ENCODE assay signal across 8 mouse cellular contexts in genomic region chr1:106072071-106072440, GRCm38 (mm10).
DNase-seq lines count a peak whose midpoint lies in the region; ATAC-seq lines count a peak whose summit lies in the region.

No protein-coding gene starts in this region.

- no peaks in the 10 kb centered on the region for H3K36me3 ChIP-seq in kidney, embryonic 15.5 days
- no peaks in the 10 kb centered on the region for H3K36me3 ChIP-seq in forebrain, embryonic 16.5 days (ENCODE audit: control insufficient read depth, insufficient read depth)

- H3K9me3 ChIP-seq in kidney, embryonic 15.5 days (replicated peaks): no peaks in the 10 kb centered on the region
- no peaks in the 10 kb centered on the region for H3K9me3 ChIP-seq in forebrain, embryonic 16.5 days (ENCODE audit: control insufficient read depth, low read length)

- no peak overlapping the region for H3K4me3 ChIP-seq in kidney, embryonic 15.5 days (replicated peaks)
- peak overlapping the region; percentile 13; the same call in 1 of the 2 replicates for H3K4me3 ChIP-seq in forebrain, embryonic 16.5 days (replicated peaks; ENCODE audit: low read length)

- WGBS in kidney, embryonic 15.5 days: 5% methylated on average over 10 of the region's 10 CpGs
- WGBS in forebrain, embryonic 16.5 days: under 1% methylated on average over 10 of the region's 10 CpGs

- peak overlapping the region; percentile 32 for H3K4me2 ChIP-seq in kidney, embryonic 15.5 days
- H3K4me2 ChIP-seq in forebrain, embryonic 16.5 days (ENCODE audit: low read length): peak overlapping the region; percentile 46

- peaks cover 8% of the 10 kb centered on the region for H3K4me1 ChIP-seq in kidney, embryonic 15.5 days
- H3K4me1 ChIP-seq in forebrain, embryonic 16.5 days (replicated peaks; ENCODE audit: control insufficient read depth, insufficient read depth, low read length): peaks cover 9% of the 10 kb centered on the region

- H3K27ac ChIP-seq in kidney, embryonic 15.5 days: no peak overlapping the region
- 0 out of 2 replicates have a peak overlapping the region, but pooled peaks have one; percentile 16 for H3K27ac ChIP-seq in forebrain, embryonic 16.5 days (ENCODE audit: low read length)

- intact Hi-C loops in gastrocnemius, postnatal 36 days (cut with DNase I): loop anchor here (5.0 kb wide), 1 partner anchor 85 kb away; no protein-coding TSS in a partner anchor

- DNase-seq in kidney, adult 9 months: no peak
- DNase-seq in cerebellum, adult 18-20 months: peak; percentile 29 to 42
- peak; percentile 39 for DNase-seq in neural tube, embryonic 10.5 days (ENCODE audit: extremely low spot score, low spot score)
- no peak for DNase-seq in gastrocnemius, postnatal 36 days
- DNase-seq in kidney, postnatal 10 days: no peak
- DNase-seq in kidney, postnatal 25 days: no peak

- no peak overlapping the region for H3K9ac ChIP-seq in kidney, embryonic 15.5 days
- 0 out of 2 replicates have a peak overlapping the region, but pooled peaks have one; percentile 11 for H3K9ac ChIP-seq in forebrain, embryonic 16.5 days (replicated peaks; ENCODE audit: low read depth, low read length)

- peak; percentile 75; the same call in 1 of the 2 replicates for ATAC-seq in kidney, embryonic 15.5 days (replicated peaks; ENCODE audit: low FRiP score)
- peak; percentile 89 for ATAC-seq in forebrain, embryonic 16.5 days

- 0 out of 2 replicates have a peak, but pooled peaks cover 6% of the 10 kb centered on the region for H3K27me3 ChIP-seq in kidney, embryonic 15.5 days
- no peaks in the 10 kb centered on the region for H3K27me3 ChIP-seq in forebrain, embryonic 16.5 days (replicated peaks; ENCODE audit: control insufficient read depth, insufficient read depth, low read length)

Comparison
In these comparisons a context has a peak if more than half of its experiments do, and no peak if none do; other contexts are left out.
1. DNase-seq: peak in cerebellum, adult 18-20 months (2 of 2) and neural tube, embryonic 10.5 days (single experiment); none in kidney, adult 9 months (single experiment), gastrocnemius, postnatal 36 days (0 of 2), kidney, postnatal 10 days (single experiment) and kidney, postnatal 25 days (0 of 2).